Mouse (Mus musculus) megakaryocyte, embryonic 14.5 days (primary cell): ENCODE data around the gene Spin1.

Experiments
- FLI1 ChIP-seq: IDR thresholded peaks from 2 replicates; pipeline ENCODE4 v1.6.1; 2012; ENCODE audit warnings: low read length, inconsistent platforms, mixed read lengths
- GATA1 ChIP-seq: IDR thresholded peaks from 3 replicates; pipeline ENCODE4 v1.6.1; 2012; ENCODE audit warnings: mixed read lengths, low read length, inconsistent platforms, borderline replicate concordance

DNA sequence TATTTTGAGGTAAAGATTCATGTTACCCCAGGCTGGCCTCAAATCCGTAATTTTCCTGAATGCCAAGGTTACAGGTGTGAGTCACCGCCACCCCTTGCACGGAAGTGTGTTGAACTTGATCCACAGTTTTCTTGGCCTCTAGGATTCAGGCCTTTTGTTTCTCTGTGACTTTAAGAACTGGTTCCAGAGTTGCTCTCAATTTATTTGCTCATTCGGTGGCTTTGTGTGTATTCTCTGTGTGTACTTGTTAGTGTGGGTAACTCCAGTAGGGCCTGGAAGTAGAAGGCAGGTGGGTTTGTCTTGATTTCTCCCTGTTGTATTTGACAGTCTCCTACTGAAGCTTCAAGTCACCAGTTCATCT, 53.0 kb downstream of the Spin1 start:
- TF ChIP-seq GATA1: no peak
- no peak for TF ChIP-seq FLI1
